Mouse (Mus musculus) MEL (cell line): ENCODE measurements around the gene Tbxas1. TPM values are rescaled to one million over a fixed set of nuclear protein-coding genes. Genes with fewer than 3 reads are reported as not detected.
A peak's percentile ranks its signal among the peaks of the same experiment; 100 is the strongest.

Source experiments
- DNase-seq: peaks from one replicate; pipeline ENCODE4 v3.0.0; 2011; ENCODE audit warnings: low read depth, low spot score
- H3K27ac ChIP-seq: 2 replicates; pipeline ENCODE4 v1.5.1; 2012; ENCODE audit warnings: low read depth, mild to moderate bottlenecking, control low read depth, low read length, moderate library complexity; ENCODE audit not compliant: control insufficient read depth
- H3K27me3 ChIP-seq, 2 experiments: fragments of 150-350 bp in 1 of 2; sonication (generic) in 1 of 2; 2 replicates each; pipeline ENCODE4 v1.6.1; 2012; ENCODE audit warnings: low read length in 2 of 2, mild to moderate bottlenecking in 2 of 2, improper control_type of control experiment in 1 of 2, moderate library complexity in 1 of 2; ENCODE audit not compliant: insufficient read depth in 2 of 2, control insufficient read depth in 1 of 2
- H3K36me3 ChIP-seq, 2 experiments: 2 replicates each; pipeline ENCODE4 v1.6.1; 2012 to 2014; ENCODE audit warnings: low read length in 2 of 2, improper control_type of control experiment in 1 of 2, inconsistent platforms in 1 of 2, mild to moderate bottlenecking in 1 of 2; ENCODE audit not compliant: insufficient read depth in 2 of 2, control insufficient read depth in 1 of 2
- H3K4me1 ChIP-seq, 2 experiments: fragments of 150-350 bp in 1 of 2; sonication (generic) in 1 of 2; 2 replicates each; pipeline ENCODE4 v1.6.1; 2012; ENCODE audit warnings: low read length in 2 of 2, improper control_type of control experiment in 1 of 2, mild to moderate bottlenecking in 1 of 2; ENCODE audit not compliant: insufficient read depth in 2 of 2, control insufficient read depth in 1 of 2
- H3K4me3 ChIP-seq, 2 experiments: fragments of 150-350 bp in 1 of 2; sonication (generic) in 1 of 2; 2 replicates each; pipeline ENCODE4 v1.5.1; 2012; ENCODE audit warnings: low read depth in 2 of 2, low read length in 2 of 2, mild to moderate bottlenecking in 2 of 2, moderate library complexity in 2 of 2, control low read depth in 1 of 2, improper control_type of control experiment in 1 of 2; ENCODE audit not compliant: control insufficient read depth in 1 of 2, insufficient read depth in 1 of 2
- H3K79me2 ChIP-seq: 2 replicates; pipeline ENCODE4 v1.6.1; 2012; ENCODE audit warnings: mild to moderate bottlenecking, low read length, moderate library complexity; ENCODE audit not compliant: control insufficient read depth, poor library complexity, insufficient read depth
- H3K9ac ChIP-seq: 2 replicates; pipeline ENCODE4 v1.6.1; 2012; ENCODE audit warnings: low read depth, mild to moderate bottlenecking, control low read depth, low read length, moderate library complexity; ENCODE audit not compliant: control insufficient read depth, poor library complexity, severe bottlenecking
- H3K9me3 ChIP-seq: fragments of 150-350 bp; sonication (generic); replicated peaks from 2 replicates; pipeline ENCODE4 v1.6.1; 2012; ENCODE audit warnings: mild to moderate bottlenecking, low read length, improper control_type of control experiment, moderate library complexity; ENCODE audit not compliant: insufficient read depth
- CHD1 ChIP-seq: IDR thresholded peaks from 2 replicates; pipeline ENCODE4 v1.6.1; 2012; ENCODE audit warnings: low read depth, mild to moderate bottlenecking, inconsistent platforms, low read length, improper control_type of control experiment
- E2F4 ChIP-seq: IDR thresholded peaks from 2 replicates; pipeline ENCODE4 v1.6.1; 2011; ENCODE audit warnings: low read depth, low read length, improper control_type of control experiment, borderline replicate concordance
- ELF1 ChIP-seq: IDR thresholded peaks from 2 replicates; pipeline ENCODE4 v1.6.1; 2014; ENCODE audit warnings: low read depth, mild to moderate bottlenecking, inconsistent platforms, low read length, improper control_type of control experiment, moderate library complexity
- EP300 ChIP-seq, 2 experiments: IDR thresholded peaks; 2 replicates each; pipeline ENCODE4 v1.6.1; 2011; ENCODE audit warnings: improper control_type of control experiment in 2 of 2, low read length in 2 of 2, low read depth in 1 of 2, mild to moderate bottlenecking in 1 of 2
- ETS1 ChIP-seq: IDR thresholded peaks from 2 replicates; pipeline ENCODE4 v1.6.1; 2012; ENCODE audit warnings: low read depth, mild to moderate bottlenecking, inconsistent platforms, low read length, improper control_type of control experiment, moderate library complexity
- GABPA ChIP-seq: IDR thresholded peaks from 2 replicates; pipeline ENCODE4 v1.6.1; 2012; ENCODE audit warnings: low read depth, mild to moderate bottlenecking, inconsistent platforms, low read length, improper control_type of control experiment, moderate library complexity
- KAT2A ChIP-seq: conservative IDR thresholded peaks from 2 replicates; pipeline ENCODE4 v1.6.1; 2012; ENCODE audit warnings: low read depth, low read length, improper control_type of control experiment, inconsistent platforms
- MAFK ChIP-seq: IDR thresholded peaks from 2 replicates; pipeline ENCODE4 v1.6.1; 2011; ENCODE audit warnings: low read depth, mild to moderate bottlenecking, low read length, improper control_type of control experiment, borderline replicate concordance
- MAX ChIP-seq: IDR thresholded peaks from 2 replicates; pipeline ENCODE4 v1.6.1; 2011; ENCODE audit warnings: low read length, improper control_type of control experiment
- MXI1 ChIP-seq: IDR thresholded peaks from 2 replicates; pipeline ENCODE4 v1.6.1; 2011; ENCODE audit warnings: mild to moderate bottlenecking, low read depth, low read length, improper control_type of control experiment
- NELFE ChIP-seq: IDR thresholded peaks from 2 replicates; pipeline ENCODE4 v1.6.1; 2011; ENCODE audit warnings: low read depth, low read length, improper control_type of control experiment
- POLR2A ChIP-seq, 2 experiments: IDR thresholded peaks; 2 replicates each; pipeline ENCODE4 v1.6.1; 2011 to 2012; ENCODE audit warnings: low read length in 2 of 2, mild to moderate bottlenecking in 2 of 2, control low read depth in 1 of 2, improper control_type of control experiment in 1 of 2, low read depth in 1 of 2, moderate library complexity in 1 of 2; ENCODE audit not compliant: control insufficient read depth in 1 of 2, insufficient read depth in 1 of 2, poor library complexity in 1 of 2
- POLR2AphosphoS2 ChIP-seq: IDR thresholded peaks from 2 replicates; pipeline ENCODE4 v1.6.1; 2011; ENCODE audit warnings: low read length, improper control_type of control experiment
- RAD21 ChIP-seq: IDR thresholded peaks from 2 replicates; pipeline ENCODE4 v1.6.1; 2011; ENCODE audit warnings: mild to moderate bottlenecking, low read depth, low read length, improper control_type of control experiment
- SIN3A ChIP-seq: IDR thresholded peaks from 2 replicates; pipeline ENCODE4 v1.6.1; 2012; ENCODE audit warnings: low read length, improper control_type of control experiment, inconsistent platforms
- TAL1 ChIP-seq: IDR thresholded peaks from 2 replicates; pipeline ENCODE4 v1.6.1; 2012; ENCODE audit warnings: mild to moderate bottlenecking, inconsistent platforms, low read length, moderate library complexity, mixed read lengths
- TBP ChIP-seq: IDR thresholded peaks from 2 replicates; pipeline ENCODE4 v1.8.0; 2011; ENCODE audit warnings: low read depth, low read length, improper control_type of control experiment
- TCF12 ChIP-seq: IDR thresholded peaks from 2 replicates; pipeline ENCODE4 v1.6.1; 2014; ENCODE audit warnings: low read depth, mild to moderate bottlenecking, inconsistent platforms, low read length, improper control_type of control experiment, moderate library complexity
- USF1 ChIP-seq: IDR thresholded peaks from 2 replicates; pipeline ENCODE4 v1.6.1; 2014; ENCODE audit warnings: low read depth, mild to moderate bottlenecking, inconsistent platforms, low read length, improper control_type of control experiment, moderate library complexity
- polyA plus RNA-seq, 2 experiments: library from polyadenylated mRNA; stranded (reverse) in 1 of 2; unstranded in 1 of 2; fragments of >175 nt in 1 of 2; fragments of >200 nt in 1 of 2; gene quantifications; 2 replicates each; pipeline versions ENCODE4 v1.2.1 to v1.2.4; 2012; ENCODE audit warnings: low replicate concordance in 2 of 2, low read depth in 1 of 2; ENCODE audit not compliant: insufficient read length in 2 of 2, insufficient read depth in 1 of 2, missing spikeins in 1 of 2
- total RNA-seq: library from RNA; depleted of rRNA; stranded (reverse); fragments of 300-350 nt; gene quantifications from 2 replicates; pipeline ENCODE4 v1.2.3, GENCODE M21; 2012

Gene Tbxas1
- total and polyA plus RNA-seq, 3 experiments = 0.54 to 2.7 TPM; not detected in 1

DNA sequence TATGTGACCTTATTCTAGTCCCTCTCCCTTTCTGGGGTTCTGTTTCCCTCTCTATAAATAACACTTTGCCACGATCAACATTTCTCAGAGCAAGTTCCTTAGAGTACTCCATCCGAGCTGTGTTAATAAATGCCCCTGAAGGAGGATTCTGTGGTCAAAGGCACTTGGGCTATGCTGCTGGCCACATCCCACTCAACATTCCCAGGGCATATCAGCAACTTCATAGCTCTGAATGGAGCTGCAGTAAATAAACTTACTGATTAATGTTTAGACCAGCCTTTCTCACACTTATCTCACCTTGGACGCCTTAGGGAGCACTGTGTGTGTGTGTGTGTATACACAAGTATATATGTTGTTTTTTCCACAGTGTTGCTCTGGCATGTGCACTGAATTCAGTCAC lies 42.2 kb downstream of the Tbxas1 start:
- H3K9ac ChIP-seq = no peak overlapping the region
- no peaks in the 10 kb centered on the region for H3K79me2 ChIP-seq
- H3K4me3 ChIP-seq = no peak overlapping the region
- peaks cover 0 to 59% of the 10 kb centered on the region in 2 experiments; a peak in 2 of 4 replicates for H3K36me3 ChIP-seq
- TF ChIP-seq SIN3A (no peak), CHD1 (no peak), GABPA (no peak), NELFE (no peak), MAFK (no peak), MXI1 (no peak), ELF1 (no peak), USF1 (no peak), TBP (no peak), E2F4 (no peak), EP300 (IDR thresholded peaks at IDR 0.05; ENCODE audit: low read depth in 1 of 2, low read length in 2 of 2) (no peak), POLR2AphosphoS2 (no peak), MAX (no peak), TAL1 (no peak), KAT2A (no peak), TCF12 (no peak)
- TF ChIP-seq, all 39 proteins: peak for 0
- no peaks in the 10 kb centered on the region for H3K27me3 ChIP-seq
- H3K4me1 ChIP-seq = peaks cover 40 to 75% of the 10 kb centered on the region in 2 experiments
- H3K27ac ChIP-seq = no peak overlapping the region
- no peaks in the 10 kb centered on the region for H3K9me3 ChIP-seq
- no peak for DNase-seq

DNA sequence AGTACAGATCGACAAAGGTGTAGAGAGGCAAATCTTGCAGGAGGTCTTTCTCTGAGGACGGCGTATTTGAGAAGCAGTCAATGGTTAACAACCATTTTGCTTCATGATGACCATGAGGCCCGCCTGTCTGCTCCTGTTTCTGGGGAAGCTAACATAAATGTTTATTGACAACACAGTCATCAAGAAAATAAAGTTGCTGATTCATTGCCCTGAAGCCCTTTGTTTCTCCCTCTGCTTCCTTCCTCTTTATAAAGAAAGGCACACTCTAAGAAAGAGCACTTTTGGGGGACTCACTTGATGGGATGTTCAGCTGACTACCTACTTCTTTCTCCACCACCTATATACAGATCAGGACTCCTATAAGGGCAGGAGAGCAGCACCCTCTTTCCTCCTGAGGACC lies 43.5 kb downstream of the Tbxas1 start:
- peak; percentile 66 for DNase-seq
- peaks cover 0 to 58% of the 10 kb centered on the region in 2 experiments; a peak in 2 of 4 replicates for H3K36me3 ChIP-seq
- no peaks in the 10 kb centered on the region for H3K9me3 ChIP-seq
- H3K9ac ChIP-seq = 0 out of 2 replicates have a peak overlapping the region, but pooled peaks have one; percentile 21
- H3K4me1 ChIP-seq = peaks cover 38 to 73% of the 10 kb centered on the region in 2 experiments
- H3K27ac ChIP-seq = peak overlapping the region; percentile 32
- no peaks in the 10 kb centered on the region for H3K27me3 ChIP-seq
- no peaks in the 10 kb centered on the region; the same call in 1 of the 2 replicates for H3K79me2 ChIP-seq
- no peak overlapping the region for H3K4me3 ChIP-seq
- TF ChIP-seq RAD21 = no peak
- TF ChIP-seq ETS1 = peak; percentile 47
- TF ChIP-seq EP300 (IDR thresholded peaks at IDR 0.05; ENCODE audit: low read depth in 1 of 2, low read length in 2 of 2) = peak; percentile 42 to 58
- TF ChIP-seq GABPA = 0 out of 2 replicates have a peak, but pooled peaks have one; percentile 72
- no peak for TF ChIP-seq POLR2A (IDR thresholded peaks at IDR 0.05; ENCODE audit: control insufficient read depth in 1 of 2, insufficient read depth in 1 of 2, low read depth in 1 of 2, low read length in 2 of 2, poor library complexity in 1 of 2)
